Mouse (Mus musculus): Measurements from ENCODE around the gene Islr2. TPM values are rescaled to one million over a fixed set of nuclear protein-coding genes. Genes with fewer than 3 reads are reported as not detected.
A peak's percentile ranks its signal among the peaks of the same experiment; 100 is the strongest.

Gene Islr2
- total and polyA plus RNA-seq, 3 experiments = not detected

- TF ChIP-seq MXI1 (IDR thresholded peaks at IDR 0.05; ENCODE audit: low read depth, low read length) = no peak
- no peak for TF ChIP-seq ZKSCAN1 (IDR thresholded peaks at IDR 0.05; ENCODE audit: borderline replicate concordance, low read depth, low read length)
- TF ChIP-seq ETS1 (conservative IDR thresholded peaks at IDR 0.05; ENCODE audit: low read depth, low read length) = no peak
- peak; percentile 96 for TF ChIP-seq SMC3 (IDR thresholded peaks at IDR 0.05; ENCODE audit: low read depth, low read length)
- 0 out of 2 replicates have a peak, but pooled peaks have one; percentile 27 for TF ChIP-seq IRF4 (IDR thresholded peaks at IDR 0.05; ENCODE audit: low read depth, low read length)
- no peak for TF ChIP-seq USF1 (IDR thresholded peaks at IDR 0.05; ENCODE audit: low read depth, low read length)
Observed at GRCm38 (mm10) chr9:58204448-58205000, 405 bp upstream of the Islr2 start (continued).

GRCm38 (mm10) chr9:58202676-58203453 is 1.3 kb downstream of the Islr2 start:
- dilution Hi-C loops (cut with MboI; ENCODE audit: extremely low pct_ligation_motif_present, extremely low pct_unique_long_range_greater_than_20kb, low sequenced_read_pairs) = no loop called here
- Histone ChIP-seq H3K27ac (ENCODE audit: insufficient read depth, low read depth) (no peak overlapping the region), H3K9ac (ENCODE audit: insufficient read depth, low read depth) (no peak overlapping the region), H3K27me3 (replicated peaks) (peaks cover 25% of the 10 kb centered on the region), H3K4me3 (replicated peaks in 1 of 3; ENCODE audit: low read depth in 2 of 3, low read length in 2 of 3, poor library complexity in 1 of 3) (no peak overlapping the region), H3K4me1 (ENCODE audit: control insufficient read depth in 1 of 2, insufficient read depth in 2 of 2) (peaks cover 2 to 4% of the 10 kb centered on the region in 2 experiments; a peak in 3 of 4 replicates), H3K79me2 (replicated peaks; ENCODE audit: control insufficient read depth, extremely low read depth, insufficient read depth, poor library complexity, severe bottlenecking) (no peaks in the 10 kb centered on the region), H3K4me2 (ENCODE audit: insufficient read depth, low read depth, poor library complexity, severe bottlenecking) (no peak overlapping the region), H3K36me3 (replicated peaks in 1 of 2; ENCODE audit: control insufficient read depth in 1 of 2, insufficient read depth in 1 of 2, low read length in 1 of 2) (no peaks in the 10 kb centered on the region), H3K9me3 (replicated peaks; ENCODE audit: low read length) (peaks cover 13% of the 10 kb centered on the region)
- no peak for DNase-seq (ENCODE audit: extremely low read depth)
- TF ChIP-seq NRF1 (IDR thresholded peaks at IDR 0.05; ENCODE audit: low read depth, low read length) (no peak), ZMIZ1 (IDR thresholded peaks at IDR 0.05; ENCODE audit: low read depth, low read length) (no peak), ZKSCAN1 (IDR thresholded peaks at IDR 0.05; ENCODE audit: borderline replicate concordance, low read depth, low read length) (no peak), MAFK (IDR thresholded peaks at IDR 0.05; ENCODE audit: insufficient replicate concordance, low read length) (no peak), MYC (IDR thresholded peaks at IDR 0.05; ENCODE audit: low read depth, low read length) (no peak), JUND (conservative IDR thresholded peaks at IDR 0.05; ENCODE audit: low read depth, low read length) (no peak), JUN (IDR thresholded peaks at IDR 0.05; ENCODE audit: insufficient read depth, low read depth, low read length) (no peak), PAX5 (IDR thresholded peaks at IDR 0.05; ENCODE audit: low read length) (no peak), GABPA (IDR thresholded peaks at IDR 0.05; ENCODE audit: insufficient replicate concordance, low read depth, low read length) (no peak), RAD21 (IDR thresholded peaks at IDR 0.05; ENCODE audit: low read depth, low read length) (no peak), SMC3 (IDR thresholded peaks at IDR 0.05; ENCODE audit: low read depth, low read length) (no peak), ZC3H11A (IDR thresholded peaks at IDR 0.05; ENCODE audit: low read depth, low read length) (no peak), MXI1 (IDR thresholded peaks at IDR 0.05; ENCODE audit: low read depth, low read length) (no peak), SIN3A (IDR thresholded peaks at IDR 0.05; ENCODE audit: low read length) (no peak), ELF1 (IDR thresholded peaks at IDR 0.05; ENCODE audit: low read depth, low read length) (no peak), POLR2AphosphoS2 (IDR thresholded peaks at IDR 0.05; ENCODE audit: low read depth, low read length) (no peak)
- in situ Hi-C loops (cut with MboI; ENCODE audit: low pct_ligation_motif_present, low pct_unique_long_range_greater_than_20kb, low sequenced_read_pairs) = no loop called here

Measured in CH12.LX (cell line).